Mouse (Mus musculus) G1E (cell line): ENCODE results near the gene Mlycd. TPM values are rescaled to one million over a fixed set of nuclear protein-coding genes. Genes with fewer than 3 reads are reported as not detected.

Experiments used
- ATAC-seq: 2 replicates; pipeline ENCODE4 v1.8.0; 2016; ENCODE audit warnings: mild to moderate bottlenecking; ENCODE audit not compliant: insufficient number of reproducible peaks, poor library complexity, low FRiP score, severe bottlenecking; ENCODE audit errors: extremely low read depth
- DNase-seq: peaks from one replicate; pipeline ENCODE4 v3.0.0; 2012; ENCODE audit warnings: low spot score
- H3K27me3 ChIP-seq: 2 replicates; pipeline ENCODE4 v1.6.1; 2012; ENCODE audit warnings: mild to moderate bottlenecking, low read length, inconsistent platforms; ENCODE audit not compliant: insufficient read depth
- H3K36me3 ChIP-seq: replicated peaks from 2 replicates; pipeline ENCODE3; 2012; ENCODE audit warnings: mild to moderate bottlenecking, inconsistent platforms
- H3K4me1 ChIP-seq: 2 replicates; pipeline ENCODE4 v1.6.1; 2012; ENCODE audit warnings: low read depth, low read length, inconsistent platforms, mixed read lengths; ENCODE audit not compliant: insufficient read depth
- H3K4me3 ChIP-seq: 2 replicates; pipeline ENCODE4 v1.5.1; 2012; ENCODE audit warnings: low read depth, mild to moderate bottlenecking, inconsistent platforms, low read length, moderate library complexity, mixed read lengths
- H3K9me3 ChIP-seq: replicated peaks from 2 replicates; pipeline ENCODE4 v1.6.1; 2012; ENCODE audit warnings: inconsistent platforms
- CTCF ChIP-seq: IDR thresholded peaks from 2 replicates; pipeline ENCODE4 v1.5.1; 2012; ENCODE audit warnings: low read depth, low read length, inconsistent platforms, mixed read lengths
- GATA1 ChIP-seq: IDR thresholded peaks from 2 replicates; pipeline ENCODE4 v1.6.1; 2012; ENCODE audit warnings: borderline replicate concordance, low read length, inconsistent platforms, mixed read lengths
- GATA2 ChIP-seq: IDR thresholded peaks from 2 replicates; pipeline ENCODE4 v1.6.1; 2012; ENCODE audit warnings: low read depth, low read length, inconsistent platforms, borderline replicate concordance
- POLR2AphosphoS5 ChIP-seq: IDR thresholded peaks from 2 replicates; pipeline ENCODE4 v1.6.1; 2012; ENCODE audit warnings: low read depth, low read length, inconsistent platforms; ENCODE audit not compliant: insufficient replicate concordance
- TAL1 ChIP-seq: conservative IDR thresholded peaks from 2 replicates; pipeline ENCODE4 v1.6.1; 2012; ENCODE audit warnings: low read depth, low read length, inconsistent platforms, mixed read lengths
- polyA plus RNA-seq: library from polyadenylated mRNA; stranded (reverse); fragments of >175 nt; gene quantifications from 2 replicates; pipeline ENCODE4 v1.2.3, GENCODE M21; 2012
- total RNA-seq, 2 experiments: library from RNA; stranded (forward) in 1 of 2; stranded (reverse) in 1 of 2; fragments of 200-1000 nt in 1 of 2; fragments of >200 nt in 1 of 2; fragmentation: Nextera tagmentation in 1 of 2; gene quantifications; 2 replicates each; pipeline ENCODE4 v1.2.3; 2014 to 2017

Mlycd gene
- total and polyA plus RNA-seq, 3 experiments, result 4.1 to 16.7 (median 10.5) TPM

DNA sequence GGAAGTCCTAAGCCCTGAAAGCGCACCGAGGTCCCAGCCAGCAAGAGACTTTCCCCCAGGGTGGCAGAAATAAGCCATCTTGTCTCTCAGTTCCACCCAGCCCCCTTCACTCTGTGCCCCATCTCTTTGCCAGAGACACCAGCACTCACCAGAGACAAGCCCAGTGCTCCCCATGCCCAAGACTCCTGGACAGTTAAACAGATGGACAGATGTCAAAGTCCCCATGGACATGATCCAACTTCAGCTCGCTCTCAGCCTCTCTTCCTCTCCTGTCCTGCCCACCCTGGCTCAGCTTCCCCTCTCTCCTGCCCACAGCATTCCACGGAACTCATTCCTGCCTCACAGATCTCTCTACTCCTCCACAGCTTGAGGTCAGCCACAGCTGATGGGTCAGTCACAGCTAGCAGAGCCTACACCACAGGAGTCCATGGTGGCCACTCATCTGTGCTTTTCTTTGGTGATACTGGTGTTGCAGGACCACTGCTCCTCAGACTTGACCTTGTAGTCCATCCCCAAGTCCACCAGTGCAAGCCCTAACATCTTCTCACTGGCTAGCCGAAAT, 34.2 kb downstream of the Mlycd start:
- TF ChIP-seq POLR2AphosphoS5, result no peak
- Histone ChIP-seq H3K27me3 (peaks cover 41% of the 10 kb centered on the region), H3K4me3 (no peak overlapping the region), H3K36me3 (no peaks in the 10 kb centered on the region), H3K4me1 (no peaks in the 10 kb centered on the region; the same call in 1 of the 2 replicates), H3K9me3 (no peaks in the 10 kb centered on the region)
- ATAC-seq, result no peak
- DNase-seq, result no peak

DNA sequence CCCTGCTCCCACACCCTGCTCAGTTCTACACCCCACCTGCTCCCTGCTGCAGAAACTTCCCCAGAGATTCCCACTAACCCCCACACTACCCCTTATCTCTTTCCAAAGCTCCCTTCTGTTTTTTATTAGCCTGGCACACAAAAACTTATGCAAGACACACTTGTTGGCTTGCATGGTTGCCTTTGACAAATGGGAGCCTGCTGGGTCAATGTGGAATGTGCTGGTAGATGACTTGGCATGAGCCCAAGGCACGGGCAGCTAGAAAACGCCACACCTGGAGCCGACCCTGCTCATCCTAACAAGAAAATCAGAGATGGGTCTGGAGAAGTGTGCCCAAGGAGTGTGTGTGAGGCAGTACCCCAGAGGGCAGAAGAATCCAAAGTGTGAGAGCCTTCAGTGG, 34.9 kb downstream of the Mlycd start:
- no peak for DNase-seq
- TF ChIP-seq TAL1, result no peak
- no peak for TF ChIP-seq GATA2
- no peak for TF ChIP-seq POLR2AphosphoS5
- TF ChIP-seq GATA1, result no peak
- no peak for TF ChIP-seq CTCF
- H3K4me1 ChIP-seq, result no peaks in the 10 kb centered on the region; the same call in 1 of the 2 replicates
- H3K9me3 ChIP-seq, result no peaks in the 10 kb centered on the region
- ATAC-seq, result no peak
- no peak overlapping the region for H3K4me3 ChIP-seq
- H3K36me3 ChIP-seq, result no peaks in the 10 kb centered on the region
- peaks cover 42% of the 10 kb centered on the region for H3K27me3 ChIP-seq

DNA sequence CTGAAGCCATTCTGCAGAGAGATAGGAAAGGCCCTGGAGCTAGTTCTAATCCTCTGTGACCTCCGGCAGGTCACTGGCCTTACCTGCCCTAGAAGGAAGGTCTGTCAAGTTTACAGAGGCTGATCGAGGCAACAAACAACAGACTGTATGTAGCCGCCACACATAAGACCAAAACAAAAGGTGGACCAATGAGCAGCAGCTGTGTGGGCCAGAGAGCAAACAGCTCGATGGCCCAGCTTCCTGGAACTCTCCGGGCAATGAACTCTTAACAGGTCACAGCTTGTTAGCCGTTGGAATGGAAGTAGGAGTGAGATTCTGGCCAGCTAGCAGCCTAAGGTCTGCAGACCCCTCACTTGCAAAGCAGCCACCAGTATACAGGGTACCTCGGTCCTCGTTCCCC, 35.6 kb downstream of the Mlycd start:
- Histone ChIP-seq H3K9me3 (no peaks in the 10 kb centered on the region), H3K27me3 (peaks cover 45% of the 10 kb centered on the region), H3K4me3 (no peak overlapping the region), H3K36me3 (no peaks in the 10 kb centered on the region), H3K4me1 (no peaks in the 10 kb centered on the region)
- TF ChIP-seq GATA2, result no peak
- no peak for TF ChIP-seq CTCF
- DNase-seq (no peak), ATAC-seq (no peak)

DNA sequence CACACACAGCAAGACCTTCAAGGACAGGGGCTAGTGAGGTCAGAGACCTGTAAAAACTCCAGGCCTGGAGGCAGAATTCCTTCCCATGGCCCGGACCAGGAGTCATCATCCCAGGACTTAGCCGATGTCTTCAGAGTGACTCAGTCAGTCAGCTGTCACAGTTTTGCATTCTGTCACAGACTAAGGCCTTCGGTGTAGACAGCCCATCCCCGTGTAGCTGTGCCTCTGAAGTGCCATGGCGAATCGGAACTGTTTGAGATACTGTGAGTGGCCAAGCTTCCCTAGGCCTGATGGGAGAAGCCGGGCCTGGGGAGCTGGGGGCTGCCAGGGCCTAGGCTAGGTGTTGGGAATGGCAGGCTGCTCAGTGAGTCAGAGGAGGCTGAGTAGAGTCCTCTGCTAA, 36.0 kb downstream of the Mlycd start:
- H3K9me3 ChIP-seq, result no peaks in the 10 kb centered on the region
- TF ChIP-seq POLR2AphosphoS5, result no peak
- TF ChIP-seq GATA1, result no peak
- TF ChIP-seq CTCF, result no peak
- TF ChIP-seq GATA2, result no peak
- TF ChIP-seq TAL1, result no peak
- H3K27me3 ChIP-seq, result peaks cover 49% of the 10 kb centered on the region
- no peaks in the 10 kb centered on the region for H3K4me1 ChIP-seq
- ATAC-seq, result no peak
- DNase-seq, result no peak
- H3K4me3 ChIP-seq, result no peak overlapping the region
- H3K36me3 ChIP-seq, result no peaks in the 10 kb centered on the region

DNA sequence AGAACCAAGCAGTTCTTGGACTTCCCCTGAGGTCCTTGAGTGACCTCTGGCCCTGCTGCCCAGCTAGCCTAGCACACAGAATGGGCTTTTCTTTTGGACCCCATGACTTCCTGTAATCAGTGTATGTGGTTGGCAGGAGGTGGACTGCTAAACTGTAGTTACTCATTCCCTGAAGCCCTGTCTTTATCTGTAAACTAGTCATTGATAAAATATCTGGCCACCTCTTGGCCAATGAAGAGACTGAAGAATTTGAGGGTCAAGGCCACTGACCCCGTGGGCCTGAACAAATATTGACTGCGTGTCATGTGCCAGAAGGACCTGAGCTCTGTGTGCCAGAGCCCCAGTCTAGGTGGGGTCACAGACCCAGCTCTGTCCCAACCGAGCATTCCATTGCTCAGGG, 37.7 kb downstream of the Mlycd start:
- peaks cover 52% of the 10 kb centered on the region for H3K27me3 ChIP-seq
- DNase-seq (no peak), ATAC-seq (no peak)
- TF ChIP-seq GATA2 (no peak), GATA1 (no peak), CTCF (no peak), TAL1 (no peak), POLR2AphosphoS5 (no peak)
- H3K9me3 ChIP-seq, result no peaks in the 10 kb centered on the region
- no peak overlapping the region for H3K4me3 ChIP-seq
- H3K4me1 ChIP-seq, result peaks cover 11% of the 10 kb centered on the region
- H3K36me3 ChIP-seq, result no peaks in the 10 kb centered on the region

DNA sequence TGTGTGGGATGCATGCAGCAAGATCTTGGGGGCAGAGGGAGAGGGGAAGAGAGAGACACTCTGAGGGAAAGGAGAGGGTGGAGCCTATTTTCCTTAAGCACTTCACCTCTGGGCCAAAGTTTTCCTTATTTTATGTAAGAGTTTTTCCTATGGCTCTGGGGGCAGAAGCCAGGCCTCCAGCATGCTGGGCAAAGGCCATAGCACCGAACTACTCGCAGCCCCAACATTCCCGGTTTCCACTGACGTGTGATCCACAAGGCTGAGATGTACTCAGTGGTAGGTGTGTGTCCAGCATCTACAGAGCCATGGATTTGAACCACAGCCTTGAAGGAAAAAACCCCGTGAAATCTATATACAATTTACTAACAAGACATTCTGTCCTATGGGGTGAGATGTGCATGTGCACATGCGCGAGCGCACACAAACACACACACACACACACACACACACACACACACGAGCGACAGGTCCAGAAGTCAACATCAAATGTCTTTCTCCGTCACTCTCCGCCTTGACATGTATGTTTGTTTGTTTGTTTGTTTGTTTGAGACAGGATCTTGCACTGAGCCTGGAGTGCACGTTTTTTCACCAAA, 39.0 kb downstream of the Mlycd start, which contains the start of gene Osgin1:
Gene Osgin1, plus strand, starts transcription at position 543 of the 593 bp plus-strand sequence.
- Histone ChIP-seq H3K36me3 (no peaks in the 10 kb centered on the region), H3K4me3 (no peak within 1 kb of the TSS), H3K27me3 (peaks cover 54% of the 10 kb centered on the region), H3K4me1 (peaks cover 13% of the 10 kb centered on the region), H3K9me3 (no peaks in the 10 kb centered on the region)
- no peak for DNase-seq
- ATAC-seq, result no peak
- TF ChIP-seq TAL1 (no peak), GATA1 (no peak), GATA2 (no peak), CTCF (no peak), POLR2AphosphoS5 (no peak)
